Mouse (Mus musculus) liver, embryonic 11.5 days (tissue): Measurements from ENCODE around the gene Olfr456. TPM values are rescaled to one million over a fixed set of nuclear protein-coding genes. Genes with fewer than 3 reads are reported as not detected.
"Not testable (repeated sequence)": the region's sequence is repeated elsewhere in the genome, so short reads cannot be mapped to it uniquely, and the experiment has no call there.

ENCODE experiments used
- ATAC-seq: fragments of 200-750 bp; cut with Nextera tagmentation; replicated peaks from 2 replicates; pipeline ENCODE4 v1.8.0; 2017; ENCODE audit warnings: moderate number of reproducible peaks, mild to moderate bottlenecking, moderate TSS enrichment, moderate library complexity; ENCODE audit not compliant: low FRiP score
- DNase-seq: peaks from one replicate; pipeline ENCODE4 v3.0.0-alpha.2; 2017; ENCODE audit warnings: low spot score
- H3K27ac ChIP-seq: fragments of 300-500 bp; sonication (generic); 2 replicates; pipeline ENCODE4 v1.5.1; 2014; ENCODE audit warnings: mild to moderate bottlenecking, low read depth, low read length, control low read depth
- H3K27me3 ChIP-seq: fragments of 300-500 bp; sonication (generic); replicated peaks from 2 replicates; pipeline ENCODE4 v1.6.1; 2014; ENCODE audit warnings: low read length, mixed read lengths; ENCODE audit not compliant: control insufficient read depth, insufficient read depth
- H3K36me3 ChIP-seq: fragments of 300-500 bp; sonication (generic); 2 replicates; pipeline ENCODE4 v1.6.1; 2014; ENCODE audit warnings: mild to moderate bottlenecking, low read length, moderate library complexity, mixed read lengths; ENCODE audit not compliant: control insufficient read depth, insufficient read depth
- H3K4me1 ChIP-seq: fragments of 300-500 bp; sonication (generic); replicated peaks from 2 replicates; pipeline ENCODE4 v1.6.1; 2014; ENCODE audit warnings: low read length, mixed read lengths; ENCODE audit not compliant: control insufficient read depth, insufficient read depth
- H3K4me2 ChIP-seq: fragments of 300-500 bp; sonication (generic); 2 replicates; pipeline ENCODE4 v1.6.1; 2014; ENCODE audit warnings: mild to moderate bottlenecking, control low read depth, moderate library complexity
- H3K4me3 ChIP-seq: fragments of 300-500 bp; sonication (generic); 2 replicates; pipeline ENCODE4 v1.5.1; 2014; ENCODE audit warnings: low read depth, low read length, control low read depth
- H3K9ac ChIP-seq: fragments of 300-500 bp; sonication (generic); 2 replicates; pipeline ENCODE4 v1.6.1; 2014; ENCODE audit warnings: low read depth, low read length, control low read depth
- H3K9me3 ChIP-seq: fragments of 300-500 bp; sonication (generic); 2 replicates; pipeline ENCODE4 v1.6.1; 2016; ENCODE audit warnings: low read length, inconsistent platforms, mixed read lengths; ENCODE audit not compliant: control insufficient read depth
- WGBS: fragments of 180-500 bp; shearing (Covaris S2); extraction: QIAGEN DNeasy Blood & Tissue Kit; methylation state at CpG from one replicate; pipeline ENCODE4 v1.1.7; 2014; 5-methylcytosine and 5-hydroxymethylcytosine counted together
- polyA plus RNA-seq: library from polyadenylated mRNA; unstranded; fragments of >200 nt; fragmentation: Nextera tagmentation; extraction: Ambion mirVana; gene quantifications from 2 replicates; pipeline ENCODE4 v1.2.1, GENCODE M21; 2014

Olfr456 gene
- not detected in 2 replicates for polyA plus RNA-seq

DNA sequence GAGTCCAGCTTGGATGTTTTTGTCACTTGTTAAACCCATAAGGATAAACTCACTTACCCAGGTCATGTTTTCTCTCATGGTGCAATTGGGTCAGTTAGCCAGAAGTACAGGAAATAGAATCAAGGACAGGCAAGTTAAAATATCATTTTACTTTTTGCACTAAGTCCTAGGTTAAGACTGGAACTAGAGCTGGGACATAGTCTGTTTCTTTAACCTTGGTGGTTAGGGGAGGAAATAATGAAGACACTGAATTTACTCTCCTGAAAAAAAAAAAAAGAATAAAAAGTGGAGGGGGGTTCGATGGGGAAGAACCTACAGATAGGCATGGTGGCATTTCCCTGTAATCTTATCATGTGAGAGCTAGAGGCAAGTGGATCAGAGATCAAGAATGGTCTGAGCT is at the start of gene Olfr456:
Gene Olfr456, minus strand, starts transcription at position 101 of the 400 bp plus-strand sequence.
- Histone ChIP-seq H3K27ac (no peak within 1 kb of the TSS), H3K27me3 (no peaks in the 10 kb centered on the region), H3K4me1 (no peaks in the 10 kb centered on the region), H3K4me2 (no peak within 1 kb of the TSS), H3K9ac (no peak within 1 kb of the TSS), H3K36me3 (no peaks in the 10 kb centered on the region), H3K9me3 (no peaks in the 10 kb centered on the region), H3K4me3 (no peak within 1 kb of the TSS)
- 72% methylated on average over 1 of the region's 1 CpGs for WGBS
- DNase-seq, result no peak
- no peak for ATAC-seq

- H3K4me2 ChIP-seq, result no peak overlapping the region
- no peak overlapping the region for H3K27ac ChIP-seq
- H3K27me3 ChIP-seq, result no peaks in the 10 kb centered on the region
- no peak overlapping the region for H3K9ac ChIP-seq
- H3K4me1 ChIP-seq, result no peaks in the 10 kb centered on the region
- H3K9me3 ChIP-seq, result no peaks in the 10 kb centered on the region
- WGBS, result 80% methylated on average over 1 of the region's 1 CpGs
- ATAC-seq, result no peak
- H3K4me3 ChIP-seq, result no peak overlapping the region
- no peak for DNase-seq
- H3K36me3 ChIP-seq, result no peaks in the 10 kb centered on the region
These were observed 26.4 kb upstream of the Olfr456 start for GRCm38 (mm10) chr6:42513461-42513860.

DNA sequence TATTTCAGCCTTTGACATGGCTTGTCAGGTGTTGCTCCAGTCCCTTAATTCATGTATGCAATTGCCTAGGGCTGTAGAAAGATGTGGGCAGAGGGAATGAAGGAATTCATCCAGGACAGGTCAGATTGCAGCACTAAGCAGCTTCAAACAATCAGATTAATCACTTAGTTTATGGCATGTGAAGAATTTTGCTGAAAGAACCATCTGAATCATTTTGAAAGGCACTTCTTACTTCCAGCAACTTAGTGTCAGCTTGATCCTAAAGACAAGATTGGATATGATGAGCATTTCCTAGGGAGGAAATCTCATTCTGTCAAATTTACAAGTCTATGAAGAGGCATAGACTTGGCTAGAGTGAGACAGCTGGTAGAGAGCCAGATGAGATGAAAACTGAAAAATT is 22.3 kb upstream of the Olfr456 start:
- DNase-seq (no peak), ATAC-seq (no peak)
- H3K27me3 ChIP-seq, result no peaks in the 10 kb centered on the region
- no peaks in the 10 kb centered on the region for H3K36me3 ChIP-seq
- no peaks in the 10 kb centered on the region for H3K9me3 ChIP-seq
- H3K4me1 ChIP-seq, result no peaks in the 10 kb centered on the region
- H3K27ac ChIP-seq, result no peak overlapping the region
- no peak overlapping the region for H3K9ac ChIP-seq
- H3K4me3 ChIP-seq, result no peak overlapping the region
- H3K4me2 ChIP-seq, result no peak overlapping the region

DNA sequence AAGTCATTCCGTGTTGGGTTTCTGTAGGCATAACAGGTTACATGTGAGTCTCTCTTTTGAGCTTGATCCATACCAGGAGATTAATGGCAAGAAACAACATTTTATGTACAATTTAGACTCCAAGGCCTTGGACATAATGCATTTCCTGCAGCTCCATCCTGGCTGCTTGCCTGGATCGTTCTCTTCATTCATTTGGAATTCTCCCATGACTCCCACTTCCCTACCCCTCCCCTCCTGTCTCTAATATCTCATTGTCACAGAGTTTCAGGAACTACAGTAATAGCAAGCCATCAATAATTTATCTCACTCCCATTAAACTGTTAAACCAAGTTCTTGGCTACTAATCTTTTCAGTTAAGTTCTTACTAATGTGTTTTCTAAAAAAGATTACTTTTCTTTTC is 16.5 kb upstream of the Olfr456 start:
- Histone ChIP-seq H3K9ac (no peak overlapping the region), H3K9me3 (no peaks in the 10 kb centered on the region), H3K27me3 (no peaks in the 10 kb centered on the region), H3K36me3 (no peaks in the 10 kb centered on the region), H3K4me3 (no peak overlapping the region), H3K4me2 (no peak overlapping the region), H3K4me1 (no peaks in the 10 kb centered on the region), H3K27ac (no peak overlapping the region)
- no peak for ATAC-seq
- 90% methylated on average over 2 of the region's 2 CpGs for WGBS
- no peak for DNase-seq

GRCm38 (mm10) chr6:42489731-42490130 is 2.7 kb upstream of the Olfr456 start:
- H3K27ac ChIP-seq, result no peak overlapping the region
- DNase-seq (no peak), ATAC-seq (no peak)
- no peaks in the 10 kb centered on the region for H3K4me1 ChIP-seq
- 67% methylated on average over 1 of the region's 1 CpGs for WGBS
- H3K36me3 ChIP-seq, result no peaks in the 10 kb centered on the region
- H3K9ac ChIP-seq, result no peak overlapping the region
- H3K4me3 ChIP-seq, result no peak overlapping the region
- H3K27me3 ChIP-seq, result no peaks in the 10 kb centered on the region
- no peaks in the 10 kb centered on the region for H3K9me3 ChIP-seq
- H3K4me2 ChIP-seq, result no peak overlapping the region

- Histone ChIP-seq H3K27ac (no peak overlapping the region), H3K36me3 (no peaks in the 10 kb centered on the region), H3K4me3 (no peak overlapping the region), H3K27me3 (no peaks in the 10 kb centered on the region), H3K9ac (no peak overlapping the region), H3K9me3 (no peaks in the 10 kb centered on the region), H3K4me1 (no peaks in the 10 kb centered on the region), H3K4me2 (no peak overlapping the region)
- DNase-seq, result no peak
- no peak for ATAC-seq
These were observed 2.4 kb downstream of the Olfr456 start for GRCm38 (mm10) chr6:42484633-42485032.

DNA sequence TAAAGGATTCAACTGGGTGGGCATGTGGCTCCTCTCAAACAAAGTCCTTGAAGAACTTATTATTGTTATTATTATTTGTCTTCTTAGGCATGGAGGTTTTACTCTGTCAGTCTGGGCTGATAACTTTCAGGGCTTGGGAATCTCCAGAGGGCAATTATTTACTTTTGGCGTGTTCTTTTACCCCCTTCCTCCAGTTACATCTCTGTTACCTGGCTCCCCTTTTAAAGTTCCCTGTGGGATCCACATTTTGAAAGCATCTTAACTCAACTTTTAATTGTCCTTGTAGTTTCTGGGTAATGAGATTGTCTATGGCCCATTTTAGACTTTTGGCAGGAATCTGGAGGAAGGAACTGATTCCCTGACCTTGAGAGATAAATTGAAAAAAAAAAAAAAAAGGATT is 10.8 kb downstream of the Olfr456 start, which contains the start of gene Olfr457:
Gene Olfr457, minus strand, starts transcription at position 101 of the 400 bp plus-strand sequence.
- Histone ChIP-seq H3K27ac (no peak within 1 kb of the TSS), H3K4me3 (no peak within 1 kb of the TSS), H3K4me2 (no peak within 1 kb of the TSS), H3K36me3 (no peaks in the 10 kb centered on the region), H3K9me3 (no peaks in the 10 kb centered on the region), H3K27me3 (no peaks in the 10 kb centered on the region), H3K4me1 (no peaks in the 10 kb centered on the region), H3K9ac (no peak within 1 kb of the TSS)
- ATAC-seq, result no peak
- DNase-seq, result no peak
- 72% methylated on average over 1 of the region's 1 CpGs for WGBS

DNA sequence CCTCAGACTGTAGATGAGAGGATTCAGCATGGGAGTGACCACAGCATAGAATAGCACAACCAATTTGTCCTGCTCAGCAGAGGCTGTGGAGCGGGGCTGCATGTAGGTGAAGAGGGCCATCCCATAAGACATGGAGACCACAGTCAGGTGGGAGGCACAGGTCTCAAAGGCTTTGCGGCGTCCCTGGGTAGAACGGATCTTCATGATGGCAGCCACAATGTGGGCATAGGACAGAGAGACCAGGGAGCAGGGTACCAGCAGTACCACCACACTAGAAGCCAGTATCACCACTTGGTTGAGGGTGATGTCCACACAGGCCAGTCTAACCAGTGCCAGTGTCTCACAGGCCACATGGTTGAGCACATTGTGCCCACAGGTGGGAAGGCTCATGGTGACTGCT is 15.7 kb downstream of the Olfr456 start:
- H3K27me3 ChIP-seq, ATAC-seq, DNase-seq, H3K4me1 ChIP-seq, H3K9me3 ChIP-seq, H3K4me3 ChIP-seq, H3K36me3 ChIP-seq, H3K4me2 ChIP-seq, H3K27ac ChIP-seq, H3K9ac ChIP-seq: not testable (repeated sequence)
- 81% methylated on average over 4 of the region's 4 CpGs for WGBS

- WGBS, result 77% methylated on average over 4 of the region's 4 CpGs
- no peaks in the 10 kb centered on the region for H3K4me1 ChIP-seq
- no peaks in the 10 kb centered on the region for H3K9me3 ChIP-seq
- DNase-seq (no peak), ATAC-seq (no peak)
- H3K27ac ChIP-seq, result no peak overlapping the region
- H3K4me2 ChIP-seq, result no peak overlapping the region
- H3K27me3 ChIP-seq, result no peaks in the 10 kb centered on the region
- H3K9ac ChIP-seq, result no peak overlapping the region
- no peak overlapping the region for H3K4me3 ChIP-seq
- H3K36me3 ChIP-seq, result no peaks in the 10 kb centered on the region
These were observed 16.5 kb downstream of the Olfr456 start for GRCm38 (mm10) chr6:42470542-42470941.
